Mouse (Mus musculus) hindbrain, embryonic 11.5 days (tissue): ENCODE measurements around the gene Rpl6. TPM values are rescaled to one million over a fixed set of nuclear protein-coding genes. Genes with fewer than 3 reads are reported as not detected.

Experiments used
- ATAC-seq: fragments of 200-750 bp; cut with Nextera tagmentation; 2 replicates; pipeline ENCODE4 v1.8.0; 2017; ENCODE audit warnings: mild to moderate bottlenecking, moderate TSS enrichment, moderate library complexity; ENCODE audit not compliant: low FRiP score
- DNase-seq: peaks from one replicate; pipeline ENCODE4 v3.0.0-alpha.2; 2015; ENCODE audit warnings: low spot score
- H3K27ac ChIP-seq: fragments of 300-500 bp; sonication (generic); 2 replicates; pipeline ENCODE4 v1.5.1; 2014; ENCODE audit warnings: mild to moderate bottlenecking, low read depth, low read length
- H3K27me3 ChIP-seq: fragments of 300-500 bp; sonication (generic); 2 replicates; pipeline ENCODE4 v1.6.1; 2014; ENCODE audit warnings: mild to moderate bottlenecking, low read length, moderate library complexity, mixed read lengths; ENCODE audit not compliant: control insufficient read depth, insufficient read depth
- H3K36me3 ChIP-seq: fragments of 300-500 bp; sonication (generic); 2 replicates; pipeline ENCODE4 v1.6.1; 2014; ENCODE audit warnings: mild to moderate bottlenecking, low read length, moderate library complexity, mixed read lengths; ENCODE audit not compliant: control insufficient read depth, insufficient read depth
- H3K4me1 ChIP-seq: fragments of 300-500 bp; sonication (generic); replicated peaks from 2 replicates; pipeline ENCODE4 v1.6.1; 2014; ENCODE audit warnings: low read length, mixed read lengths; ENCODE audit not compliant: control insufficient read depth, insufficient read depth
- H3K4me2 ChIP-seq: fragments of 300-500 bp; sonication (generic); replicated peaks from 2 replicates; pipeline ENCODE4 v1.6.1; 2014; ENCODE audit warnings: mild to moderate bottlenecking, low read depth, low read length
- H3K4me3 ChIP-seq: fragments of 300-500 bp; sonication (generic); 2 replicates; pipeline ENCODE4 v1.5.1; 2014; ENCODE audit warnings: low read depth, low read length
- H3K9ac ChIP-seq: fragments of 300-500 bp; sonication (generic); 2 replicates; pipeline ENCODE4 v1.6.1; 2014; ENCODE audit warnings: low read depth, low read length
- H3K9me3 ChIP-seq: fragments of 300-500 bp; sonication (generic); 2 replicates; pipeline ENCODE4 v1.6.1; 2016; ENCODE audit warnings: low read length; ENCODE audit not compliant: control insufficient read depth
- WGBS: fragments of 180-500 bp; shearing (Covaris S2); extraction: QIAGEN DNeasy Blood & Tissue Kit; methylation state at CpG from one replicate; pipeline ENCODE4 v1.1.7; 2014; 5-methylcytosine and 5-hydroxymethylcytosine counted together
- polyA plus RNA-seq: library from polyadenylated mRNA; unstranded; fragments of >200 nt; fragmentation: Nextera tagmentation; extraction: Ambion mirVana; gene quantifications from 2 replicates; pipeline ENCODE4 v1.2.1, GENCODE M21; 2014

The Rpl6 gene
- polyA plus RNA-seq, 1 experiment from 2014 or later: 657 TPM

- no peak overlapping the region for H3K9ac ChIP-seq
- no peaks in the 10 kb centered on the region for H3K27me3 ChIP-seq
- ATAC-seq: no peak
- no peak overlapping the region for H3K4me2 ChIP-seq
- no peaks in the 10 kb centered on the region for H3K36me3 ChIP-seq
- no peaks in the 10 kb centered on the region for H3K9me3 ChIP-seq
- 85% methylated on average over 5 of the region's 5 CpGs for WGBS
- H3K27ac ChIP-seq: no peak overlapping the region
- H3K4me1 ChIP-seq: no peaks in the 10 kb centered on the region
- no peak for DNase-seq
- H3K4me3 ChIP-seq: no peak overlapping the region
These were observed 31.9 kb downstream of the Rpl6 start for GRCm38 (mm10) chr5:121236171-121236570.

GRCm38 (mm10) chr5:121238208-121238607 is 33.9 kb downstream of the Rpl6 start:
- DNase-seq: no peak

GRCm38 (mm10) chr5:121239846-121240245 is 35.6 kb downstream of the Rpl6 start:
- H3K36me3 ChIP-seq: no peaks in the 10 kb centered on the region
- ATAC-seq (no peak), DNase-seq (no peak)
- H3K27ac ChIP-seq: no peak overlapping the region
- H3K4me1 ChIP-seq: no peaks in the 10 kb centered on the region
- no peak overlapping the region for H3K9ac ChIP-seq
- no peaks in the 10 kb centered on the region for H3K9me3 ChIP-seq
- WGBS: 83% methylated on average over 5 of the region's 5 CpGs
- no peaks in the 10 kb centered on the region for H3K27me3 ChIP-seq
- no peak overlapping the region for H3K4me3 ChIP-seq
- H3K4me2 ChIP-seq: no peak overlapping the region

More at GRCm38 (mm10) chr5:121238208-121238607, 33.9 kb downstream of the Rpl6 start:
- Histone ChIP-seq H3K27ac (no peak overlapping the region), H3K36me3 (no peaks in the 10 kb centered on the region), H3K4me3 (no peak overlapping the region), H3K27me3 (no peaks in the 10 kb centered on the region), H3K4me1 (no peaks in the 10 kb centered on the region), H3K9ac (no peak overlapping the region), H3K9me3 (no peaks in the 10 kb centered on the region), H3K4me2 (no peak overlapping the region)
- no peak for ATAC-seq
- WGBS: 77% methylated on average over 2 of the region's 2 CpGs

- no peak overlapping the region for H3K9ac ChIP-seq
- H3K4me2 ChIP-seq: no peak overlapping the region
- no peaks in the 10 kb centered on the region for H3K9me3 ChIP-seq
- no peak for ATAC-seq
- H3K4me1 ChIP-seq: no peaks in the 10 kb centered on the region
- no peak overlapping the region for H3K4me3 ChIP-seq
- no peaks in the 10 kb centered on the region for H3K27me3 ChIP-seq
- no peaks in the 10 kb centered on the region for H3K36me3 ChIP-seq
- no peak overlapping the region for H3K27ac ChIP-seq
- DNase-seq: no peak
These were observed 36.9 kb downstream of the Rpl6 start for GRCm38 (mm10) chr5:121241182-121241581.

- Histone ChIP-seq H3K9ac (no peak overlapping the region), H3K4me1 (no peaks in the 10 kb centered on the region), H3K27me3 (no peaks in the 10 kb centered on the region), H3K4me2 (no peak overlapping the region), H3K36me3 (no peaks in the 10 kb centered on the region), H3K9me3 (no peaks in the 10 kb centered on the region), H3K4me3 (no peak overlapping the region), H3K27ac (no peak overlapping the region)
- DNase-seq (no peak), ATAC-seq (no peak)
- 57% methylated on average over 1 of the region's 1 CpGs for WGBS
These were observed 38.0 kb downstream of the Rpl6 start for GRCm38 (mm10) chr5:121242261-121242660.

GRCm38 (mm10) chr5:121242701-121243100 is 38.4 kb downstream of the Rpl6 start:
- ATAC-seq: no peak
- Histone ChIP-seq H3K9me3 (no peaks in the 10 kb centered on the region), H3K4me3 (no peak overlapping the region), H3K36me3 (no peaks in the 10 kb centered on the region), H3K4me1 (no peaks in the 10 kb centered on the region), H3K27me3 (no peaks in the 10 kb centered on the region), H3K27ac (no peak overlapping the region), H3K4me2 (no peak overlapping the region), H3K9ac (no peak overlapping the region)
- DNase-seq: no peak
- WGBS: 96% methylated on average over 1 of the region's 1 CpGs

- H3K9ac ChIP-seq: no peak overlapping the region
- H3K4me3 ChIP-seq: no peak overlapping the region
- ATAC-seq: no peak
- no peaks in the 10 kb centered on the region for H3K4me1 ChIP-seq
- H3K36me3 ChIP-seq: no peaks in the 10 kb centered on the region
- H3K4me2 ChIP-seq: no peak overlapping the region
- no peak for DNase-seq
- H3K27me3 ChIP-seq: no peaks in the 10 kb centered on the region
- H3K9me3 ChIP-seq: no peaks in the 10 kb centered on the region
- H3K27ac ChIP-seq: no peak overlapping the region
- 83% methylated on average over 1 of the region's 1 CpGs for WGBS
These were observed 39.5 kb downstream of the Rpl6 start for GRCm38 (mm10) chr5:121243676-121244364.

- no peaks in the 10 kb centered on the region for H3K4me1 ChIP-seq
- no peaks in the 10 kb centered on the region for H3K36me3 ChIP-seq
- H3K9me3 ChIP-seq: no peaks in the 10 kb centered on the region
- no peak for DNase-seq
- no peak overlapping the region for H3K4me3 ChIP-seq
- ATAC-seq: no peak
- no peak overlapping the region for H3K27ac ChIP-seq
- WGBS: 92% methylated on average over 5 of the region's 5 CpGs
- H3K27me3 ChIP-seq: no peaks in the 10 kb centered on the region
- H3K4me2 ChIP-seq: no peak overlapping the region
- H3K9ac ChIP-seq: no peak overlapping the region
These were observed 40.1 kb downstream of the Rpl6 start for GRCm38 (mm10) chr5:121244365-121244731.

- no peak for DNase-seq
These were observed 40.9 kb downstream of the Rpl6 start for GRCm38 (mm10) chr5:121245201-121245600.

More at GRCm38 (mm10) chr5:121245201-121245600, 40.9 kb downstream of the Rpl6 start:
- Histone ChIP-seq H3K27me3 (no peaks in the 10 kb centered on the region), H3K4me2 (no peak overlapping the region), H3K27ac (no peak overlapping the region), H3K9me3 (no peaks in the 10 kb centered on the region), H3K9ac (no peak overlapping the region), H3K36me3 (no peaks in the 10 kb centered on the region), H3K4me1 (no peaks in the 10 kb centered on the region), H3K4me3 (no peak overlapping the region)
- ATAC-seq: no peak
- 85% methylated on average over 7 of the region's 7 CpGs for WGBS
